Mouse (Mus musculus): Measurements from ENCODE around the gene Rd3.

The Rd3 gene

DNA sequence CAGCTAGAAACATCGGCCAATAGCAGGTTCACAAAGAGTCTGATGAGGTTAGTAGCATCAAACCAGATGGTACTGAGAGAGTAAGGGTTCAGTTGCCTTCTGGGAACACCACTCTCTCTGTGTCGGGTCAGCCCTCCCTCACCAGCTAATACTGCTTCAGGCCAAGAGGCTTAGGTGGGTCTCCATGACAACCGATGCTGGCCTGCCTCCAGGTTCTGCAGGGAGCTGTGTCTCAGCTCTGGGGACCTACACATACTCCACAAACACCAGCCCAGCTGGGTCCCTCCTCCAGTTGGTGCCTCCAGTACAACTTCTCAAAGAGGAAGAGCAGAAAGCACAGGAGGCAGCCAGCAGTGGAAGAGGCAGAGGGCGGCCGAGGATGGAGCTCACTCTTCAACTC is at the start of gene Rd3:
Gene Rd3, plus strand, starts transcription at position 184 of the 400 bp plus-strand sequence.
- in situ Hi-C loops (cut with MboI), result no loop called here

DNA sequence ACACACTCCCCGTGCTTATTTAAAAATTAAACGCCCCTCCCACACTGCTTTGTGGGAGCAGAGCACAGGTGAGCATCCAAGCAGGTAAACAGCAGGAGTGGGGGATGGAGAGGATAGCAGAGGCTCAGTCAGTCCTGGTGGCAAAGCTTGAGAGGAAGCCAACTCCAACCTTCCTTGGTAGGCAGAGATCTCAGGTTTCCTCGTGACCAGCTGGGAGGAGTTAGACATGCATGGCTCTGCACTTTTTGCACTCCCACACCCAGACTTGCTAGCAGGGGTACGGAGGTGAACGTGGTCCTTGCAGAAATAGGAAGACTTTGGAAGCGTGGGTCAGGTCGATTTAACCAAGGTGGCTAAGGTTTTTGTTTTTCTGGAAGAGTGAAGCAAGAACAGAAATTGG is 48.8 kb upstream of the Rd3 start:
- in situ Hi-C loops (cut with MboI), result no loop called here

DNA sequence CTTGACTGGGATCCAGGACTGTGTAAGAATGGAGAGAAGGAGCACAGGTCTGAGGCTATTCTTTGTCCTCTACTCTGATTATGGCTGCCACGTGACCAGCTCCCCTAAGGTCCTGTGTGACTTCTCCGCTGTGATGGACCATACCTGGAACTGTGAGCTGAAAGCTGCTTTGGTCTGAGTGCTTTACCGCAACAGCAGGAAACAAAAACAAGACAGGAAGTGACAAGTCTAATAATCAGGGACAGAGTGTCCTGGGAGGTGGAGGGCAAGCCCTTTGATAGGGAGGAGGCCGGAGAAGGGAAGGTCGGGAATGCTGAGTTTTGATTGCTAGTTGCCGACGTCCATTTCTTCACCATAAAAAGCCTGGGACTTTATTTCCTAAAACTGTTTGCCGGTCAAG is 48.1 kb upstream of the Rd3 start:
- in situ Hi-C loops (cut with MboI), result no loop called here

- in situ Hi-C loops (cut with MboI), result no loop called here
Measured at GRCm38 (mm10) chr1:191929897-191930524, 47.2 kb upstream of the Rd3 start.

DNA sequence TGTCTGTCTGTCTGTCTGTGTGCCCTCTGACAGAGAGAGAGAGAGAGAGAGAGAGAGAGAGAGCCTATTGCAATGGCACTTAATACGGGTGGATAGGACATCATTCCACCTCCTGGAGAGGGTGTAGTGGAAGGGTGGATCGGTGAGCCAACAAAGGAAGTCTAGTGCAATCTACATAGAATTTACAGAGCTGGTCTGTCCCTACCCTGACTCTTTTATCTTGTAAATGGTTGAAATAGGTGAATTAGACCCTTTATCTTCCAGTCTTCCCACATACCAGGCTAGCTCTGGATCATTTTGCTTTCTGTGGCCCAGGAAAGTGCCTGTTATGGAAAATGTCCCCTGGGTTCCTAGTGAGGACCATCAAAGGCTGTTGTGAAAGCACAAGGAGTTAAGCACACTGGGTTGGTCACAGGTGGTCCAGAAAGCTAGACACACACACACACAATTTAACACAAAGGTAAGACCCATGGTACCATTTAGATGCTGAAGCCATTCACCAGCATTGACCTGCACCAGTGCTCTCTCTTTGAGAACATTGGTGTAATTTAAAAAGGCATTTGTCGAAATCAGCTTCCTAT is 46.6 kb upstream of the Rd3 start:
- in situ Hi-C loops (cut with MboI), result no loop called here

DNA sequence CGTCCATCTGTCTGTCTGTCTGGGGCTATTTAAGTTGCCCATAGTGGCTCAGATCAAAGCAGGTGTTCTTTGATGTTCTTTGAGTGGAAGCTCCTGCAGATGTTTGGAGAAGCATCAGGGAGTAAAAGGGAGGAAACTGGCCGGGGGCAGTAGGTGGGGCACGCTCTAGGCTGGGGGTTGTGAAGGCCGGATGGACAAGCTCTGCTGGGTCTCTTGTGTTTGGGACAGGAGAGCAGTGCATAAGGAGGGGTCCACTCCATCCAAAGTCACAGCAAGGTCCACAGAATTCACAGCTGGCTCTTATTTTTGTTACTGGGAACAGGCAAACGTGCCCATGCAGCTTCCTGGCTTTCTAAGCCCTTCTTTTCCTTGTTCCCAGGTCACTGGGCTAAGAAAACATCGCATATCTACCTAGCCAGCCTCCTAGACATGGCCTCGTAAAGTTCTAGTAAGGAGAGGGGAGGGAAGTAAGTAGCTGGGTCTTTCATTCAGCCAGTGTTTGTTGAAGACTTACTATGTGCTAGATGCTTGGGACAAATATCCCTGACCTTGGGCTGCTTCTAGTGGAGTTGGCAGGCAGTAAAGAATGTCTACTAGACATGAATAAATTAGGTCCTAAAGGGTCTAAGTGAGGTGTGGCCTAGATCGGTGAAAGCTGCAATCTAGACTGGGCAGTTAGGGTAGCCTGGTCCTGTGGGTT is 44.7 kb upstream of the Rd3 start:
- in situ Hi-C loops (cut with MboI), result no loop called here

GRCm38 (mm10) chr1:191932986-191933632 is 44.1 kb upstream of the Rd3 start:
- in situ Hi-C loops (cut with MboI), result no loop called here

- in situ Hi-C loops (cut with MboI), result no loop called here
Measured at GRCm38 (mm10) chr1:191943638-191944037, 33.5 kb upstream of the Rd3 start.

GRCm38 (mm10) chr1:191945341-191945740 is 31.8 kb upstream of the Rd3 start:
- in situ Hi-C loops (cut with MboI), result no loop called here

DNA sequence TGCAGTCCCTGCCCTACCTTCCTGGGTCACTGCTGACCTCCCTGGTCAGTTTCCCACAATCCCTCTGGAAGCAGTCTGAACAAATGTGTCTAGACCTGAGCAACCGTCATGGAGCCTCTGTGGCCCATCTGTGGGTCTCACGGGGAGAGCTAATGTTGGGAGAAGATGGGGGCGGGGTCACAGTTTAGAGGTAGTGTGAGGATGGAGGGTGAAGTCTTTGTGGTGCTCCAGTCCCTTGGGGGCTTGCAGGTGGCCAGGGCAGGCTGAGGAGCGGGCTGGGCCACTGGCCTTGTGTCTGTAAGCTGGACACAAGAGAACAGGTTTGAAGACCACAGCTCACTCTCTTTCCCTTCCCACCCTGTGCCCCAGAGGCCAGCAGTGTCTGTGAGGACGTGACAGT is 31.4 kb upstream of the Rd3 start:
- in situ Hi-C loops (cut with MboI), result no loop called here

GRCm38 (mm10) chr1:191946261-191946660 is 30.9 kb upstream of the Rd3 start:
- in situ Hi-C loops (cut with MboI), result no loop called here

DNA sequence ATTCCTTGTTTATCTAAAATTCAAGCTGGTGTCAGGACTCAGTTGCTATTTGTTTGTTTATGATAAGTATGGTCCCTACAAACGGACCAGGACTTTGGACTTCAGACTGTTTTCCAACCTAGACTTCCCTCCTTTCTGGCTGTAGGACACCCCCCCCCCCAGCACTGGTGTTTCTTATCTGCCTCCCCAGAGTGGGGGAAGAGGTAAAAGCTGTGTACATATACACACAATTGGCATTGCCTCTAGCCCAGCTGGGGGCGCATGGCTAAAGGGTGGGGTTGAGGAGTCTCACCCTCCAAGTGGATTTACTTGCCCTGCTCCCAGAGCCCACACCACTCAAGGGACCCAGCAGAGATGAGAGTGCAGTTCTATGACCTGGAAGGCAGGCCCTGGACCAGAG is 30.3 kb upstream of the Rd3 start:
- in situ Hi-C loops (cut with MboI), result no loop called here

GRCm38 (mm10) chr1:191947796-191948195 is 29.4 kb upstream of the Rd3 start:
- in situ Hi-C loops (cut with MboI), result no loop called here

DNA sequence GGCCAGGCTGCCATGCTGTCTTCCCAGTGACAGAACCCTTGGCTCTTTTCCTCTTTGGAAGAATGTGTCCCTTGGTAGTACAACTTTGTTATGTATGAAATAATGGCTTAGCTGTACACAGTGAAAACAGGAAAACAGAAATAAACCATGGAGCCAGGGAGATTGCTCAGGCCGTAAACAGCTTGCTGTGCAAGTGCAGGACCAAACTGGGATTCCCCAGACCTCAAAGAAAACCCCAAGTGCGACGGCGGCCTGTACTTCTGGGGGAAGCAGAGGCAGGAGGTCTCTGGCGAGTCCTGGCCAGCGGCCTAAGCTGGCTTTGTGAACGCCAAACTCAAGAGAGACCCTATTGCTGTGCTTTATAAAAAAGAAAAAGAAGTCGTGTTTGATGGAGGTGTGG is 28.6 kb upstream of the Rd3 start:
- in situ Hi-C loops (cut with MboI), result no loop called here

DNA sequence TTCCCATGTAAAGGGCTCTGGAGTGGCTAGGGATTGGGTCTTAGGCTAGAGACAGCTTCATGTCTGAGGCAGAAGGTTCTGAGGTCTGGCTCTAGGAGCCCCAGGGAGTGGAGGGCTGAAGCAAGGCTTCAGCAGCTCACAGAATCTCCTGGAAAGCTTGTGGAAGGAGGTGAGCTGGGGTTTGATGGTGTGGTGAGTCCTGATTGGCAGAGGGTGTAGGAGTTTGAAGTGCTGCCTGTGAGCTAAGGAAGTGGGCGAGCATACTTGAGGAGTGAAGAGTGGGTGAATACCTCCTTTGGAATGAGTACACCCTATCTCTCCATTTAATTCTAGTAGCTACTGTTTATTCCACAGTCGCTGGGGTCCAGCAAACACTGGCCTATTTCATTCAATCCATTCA is 26.6 kb upstream of the Rd3 start:
- in situ Hi-C loops (cut with MboI), result no loop called here

DNA sequence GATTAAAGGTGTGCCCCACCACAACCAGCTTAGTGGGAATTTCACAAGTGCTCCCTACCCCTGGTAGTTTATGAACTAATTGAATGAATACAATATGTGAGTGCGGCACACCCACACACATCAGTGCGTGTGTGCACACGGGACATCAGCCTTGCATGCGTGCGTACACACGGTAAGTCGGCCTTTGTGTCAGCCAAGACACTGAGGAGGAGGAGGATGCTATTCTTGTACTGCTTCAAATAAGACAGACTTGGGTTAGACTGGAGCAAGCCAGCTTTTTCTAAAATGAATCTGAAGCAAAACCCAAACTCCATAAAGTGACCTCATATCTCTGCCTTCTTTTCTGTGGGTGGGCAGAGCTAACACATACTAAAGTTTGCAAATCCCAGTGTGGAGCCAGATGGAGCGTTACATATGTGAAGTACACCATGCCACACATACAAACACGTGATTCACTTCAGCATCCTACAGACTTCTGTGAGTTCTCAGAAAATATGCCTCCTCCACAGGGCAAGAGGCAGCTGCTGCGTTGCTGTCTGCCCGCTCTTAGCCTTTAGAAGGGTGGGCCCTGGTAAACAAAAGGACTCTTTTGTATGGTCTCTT is 24.3 kb upstream of the Rd3 start:
- in situ Hi-C loops (cut with MboI), result no loop called here

DNA sequence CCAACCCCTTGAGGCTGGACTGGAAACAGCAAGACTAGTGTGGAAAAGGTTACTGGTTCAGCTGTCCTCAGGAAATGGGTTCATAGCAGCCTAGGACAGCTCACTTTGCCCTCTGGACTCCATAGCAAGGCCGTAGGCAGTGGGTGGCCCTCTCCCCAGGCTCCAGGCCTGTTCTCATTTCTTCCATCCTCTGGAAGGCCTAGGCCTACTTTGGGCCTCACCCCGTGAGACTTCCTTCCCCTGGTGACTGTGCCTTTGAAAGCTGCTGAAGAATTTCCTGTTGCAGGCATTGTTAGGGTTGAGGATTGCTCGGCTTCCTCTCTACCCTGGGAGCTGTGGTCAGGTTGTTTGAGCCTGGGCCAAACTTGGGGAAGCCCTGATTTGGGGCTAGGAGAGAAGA is 22.1 kb upstream of the Rd3 start:
- in situ Hi-C loops (cut with MboI), result no loop called here

- in situ Hi-C loops (cut with MboI), result no loop called here
Measured at GRCm38 (mm10) chr1:191956261-191956660, 20.9 kb upstream of the Rd3 start.

- in situ Hi-C loops (cut with MboI), result no loop called here
Measured at GRCm38 (mm10) chr1:191956871-191957270, 20.3 kb upstream of the Rd3 start.

GRCm38 (mm10) chr1:191957321-191957720 is 19.8 kb upstream of the Rd3 start:
- in situ Hi-C loops (cut with MboI), result no loop called here

DNA sequence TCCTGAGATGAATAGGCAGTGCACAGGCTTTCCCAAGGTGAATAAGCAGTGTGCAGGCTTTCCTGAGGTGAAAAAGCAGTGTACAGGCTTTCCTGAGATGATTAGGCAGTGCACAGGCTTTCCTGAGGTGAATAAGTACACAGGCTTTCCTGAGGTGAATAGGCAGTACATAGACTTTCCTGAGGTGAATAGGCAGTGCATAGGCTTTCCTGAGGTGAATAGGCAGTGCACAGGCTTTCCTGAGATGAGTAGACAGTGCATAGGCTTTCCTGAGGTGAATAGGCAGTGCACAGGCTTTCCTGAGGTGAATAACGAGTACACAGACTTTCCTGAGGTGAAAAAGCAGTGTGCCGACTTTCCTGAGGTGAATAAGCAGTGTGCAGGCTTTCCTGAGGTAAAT is 16.2 kb upstream of the Rd3 start:
- in situ Hi-C loops (cut with MboI), result no loop called here

DNA sequence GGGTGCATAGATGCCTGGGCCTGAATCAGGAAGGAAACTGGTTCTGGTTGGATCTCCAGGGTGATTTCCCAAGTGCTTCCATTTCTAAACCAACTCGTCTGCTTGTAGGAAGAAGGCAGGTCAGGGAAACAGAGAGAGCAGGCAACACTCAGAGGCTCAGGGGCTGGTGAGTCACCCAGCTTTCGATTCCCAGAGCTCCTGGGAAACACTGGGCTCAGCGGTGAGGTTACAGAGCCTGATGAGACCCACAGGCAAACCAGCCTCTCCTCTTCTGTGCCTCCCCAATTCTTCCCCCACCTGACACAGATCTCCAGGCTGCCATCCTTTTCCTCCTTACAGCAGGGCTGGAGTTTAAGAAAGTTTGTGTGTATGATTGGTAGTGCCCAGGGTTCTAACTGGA is 13.8 kb upstream of the Rd3 start:
- in situ Hi-C loops (cut with MboI), result no loop called here
